Mouse (Mus musculus) heart, adult 2 months (tissue): ENCODE data around the gene Gm20518. TPM values are rescaled to one million over a fixed set of nuclear protein-coding genes. Genes with fewer than 3 reads are reported as not detected.

Source experiments
- DNase-seq, 2 experiments: peaks; one replicate each; pipeline ENCODE4 v3.0.0; 2021
- H3K27ac ChIP-seq: fragments of 200-600 bp; 2 replicates; pipeline ENCODE4 v1.8.1; 2022
- H3K27me3 ChIP-seq: fragments of 200-500 bp; 2 replicates; pipeline ENCODE4 v1.6.1; 2012; ENCODE audit warnings: mild to moderate bottlenecking, low read length, inconsistent platforms, mixed read lengths; ENCODE audit not compliant: control insufficient read depth, insufficient read depth
- H3K36me3 ChIP-seq: fragments of 200-500 bp; 2 replicates; pipeline ENCODE4 v1.6.1; 2012; ENCODE audit warnings: low read length, inconsistent platforms; ENCODE audit not compliant: control insufficient read depth, insufficient read depth
- H3K4me1 ChIP-seq: fragments of 200-500 bp; 2 replicates; pipeline ENCODE4 v1.6.1; 2011; ENCODE audit warnings: low read length; ENCODE audit not compliant: control insufficient read depth, insufficient read depth
- H3K4me3 ChIP-seq: fragments of 200-600 bp; 2 replicates; pipeline ENCODE4 v1.8.1; 2022
- H3K79me2 ChIP-seq: fragments of 200-500 bp; replicated peaks from 2 replicates; pipeline ENCODE4 v1.6.1; 2012; ENCODE audit warnings: mild to moderate bottlenecking, inconsistent platforms, low read length, moderate library complexity, mixed read lengths; ENCODE audit not compliant: control insufficient read depth, insufficient read depth
- H3K9ac ChIP-seq: fragments of 200-500 bp; 2 replicates; pipeline ENCODE4 v1.6.1; 2012; ENCODE audit warnings: low read depth, mild to moderate bottlenecking, control low read depth, inconsistent platforms, low read length, mixed read lengths
- CTCF ChIP-seq: fragments of 200-600 bp; IDR thresholded peaks from 2 replicates; pipeline ENCODE4 v1.8.1; 2022; ENCODE audit warnings: antibody characterized with exemption, mild to moderate bottlenecking, moderate library complexity
- EP300 ChIP-seq: fragments of 200-500 bp; IDR thresholded peaks from 2 replicates; pipeline ENCODE4 v1.6.1; 2011; ENCODE audit warnings: low read depth, low read length, control low read depth; ENCODE audit not compliant: insufficient read depth
- POLR2A ChIP-seq: fragments of 200-500 bp; IDR thresholded peaks from 2 replicates; pipeline ENCODE4 v1.6.1; 2011; ENCODE audit warnings: mild to moderate bottlenecking, low read depth, low read length, control low read depth; ENCODE audit not compliant: insufficient read depth
- WGBS: fragments of 180-500 bp; shearing (Covaris S2); methylation state at CpG from one replicate; pipeline ENCODE4 v1.1.7; 2018; 5-methylcytosine and 5-hydroxymethylcytosine counted together
- intact Hi-C: fragments of 180-260 bp; cut with DNase I; formaldehyde crosslinking; loops from one replicate; pipeline ENCODE4 v1.15.1; 2025
- polyA plus RNA-seq: library from polyadenylated mRNA; depleted of rRNA; stranded (reverse); fragments of >200 nt; gene quantifications from 2 replicates; pipeline ENCODE4 v1.2.3, GENCODE M21; 2012
- total RNA-seq, 2 experiments: library from RNA; stranded (reverse); gene quantifications; 2 replicates each; pipeline ENCODE4 v1.2.3; 2021

Gm20518 gene
- total and polyA plus RNA-seq, 3 experiments = 0.20 to 0.68 (median 0.31) TPM

- DNase-seq = no peak
- H3K79me2 ChIP-seq = peaks cover 7% of the 10 kb centered on the region
- H3K36me3 ChIP-seq = no peaks in the 10 kb centered on the region
- H3K27ac ChIP-seq = no peak overlapping the region
- 71% methylated on average over 2 of the region's 2 CpGs for WGBS
- no peaks in the 10 kb centered on the region for H3K27me3 ChIP-seq
- TF ChIP-seq EP300 = no peak
- TF ChIP-seq CTCF = no peak
- no peak for TF ChIP-seq POLR2A
- H3K4me1 ChIP-seq = no peaks in the 10 kb centered on the region
- intact Hi-C loops = no loop called here
- H3K9ac ChIP-seq = no peak overlapping the region
- no peak overlapping the region for H3K4me3 ChIP-seq
Observed at GRCm38 (mm10) chr16:17865293-17865692, 26.2 kb downstream of the Gm20518 start.

GRCm38 (mm10) chr16:17858592-17858991 is 32.9 kb downstream of the Gm20518 start:
- Histone ChIP-seq H3K4me1 (no peaks in the 10 kb centered on the region), H3K27me3 (no peaks in the 10 kb centered on the region), H3K9ac (no peak overlapping the region), H3K27ac (no peak overlapping the region), H3K4me3 (no peak overlapping the region), H3K79me2 (peaks cover 1% of the 10 kb centered on the region; the same call in 1 of the 2 replicates), H3K36me3 (no peaks in the 10 kb centered on the region)
- no peak for DNase-seq
- peak; percentile 61 for TF ChIP-seq CTCF
- no peak for TF ChIP-seq POLR2A
- intact Hi-C loops = no loop called here

GRCm38 (mm10) chr16:17857157-17857556 is 34.3 kb downstream of the Gm20518 start:
- WGBS = 91% methylated on average over 7 of the region's 7 CpGs
- no peak for DNase-seq
- no peaks in the 10 kb centered on the region for H3K36me3 ChIP-seq
- no peak overlapping the region for H3K27ac ChIP-seq
- peaks cover 1% of the 10 kb centered on the region; the same call in 1 of the 2 replicates for H3K79me2 ChIP-seq
- H3K27me3 ChIP-seq = no peaks in the 10 kb centered on the region
- intact Hi-C loops = no loop called here
- no peak overlapping the region for H3K9ac ChIP-seq
- TF ChIP-seq POLR2A (no peak), EP300 (no peak), CTCF (no peak)
- H3K4me1 ChIP-seq = no peaks in the 10 kb centered on the region
- no peak overlapping the region for H3K4me3 ChIP-seq

- no peak overlapping the region for H3K4me3 ChIP-seq
- H3K79me2 ChIP-seq = no peaks in the 10 kb centered on the region
- no peak for DNase-seq
- no peak overlapping the region for H3K27ac ChIP-seq
- no peaks in the 10 kb centered on the region for H3K4me1 ChIP-seq
- H3K9ac ChIP-seq = no peak overlapping the region
- H3K36me3 ChIP-seq = no peaks in the 10 kb centered on the region
- TF ChIP-seq EP300 = no peak
- TF ChIP-seq CTCF = no peak
- no peak for TF ChIP-seq POLR2A
- intact Hi-C loops = no loop called here
- H3K27me3 ChIP-seq = no peaks in the 10 kb centered on the region
- 88% methylated on average over 2 of the region's 2 CpGs for WGBS
Observed at GRCm38 (mm10) chr16:17853263-17853662, 38.2 kb downstream of the Gm20518 start.

GRCm38 (mm10) chr16:17851860-17852259 is 39.6 kb downstream of the Gm20518 start:
- Histone ChIP-seq H3K27me3 (no peaks in the 10 kb centered on the region), H3K36me3 (no peaks in the 10 kb centered on the region), H3K4me1 (no peaks in the 10 kb centered on the region), H3K9ac (no peak overlapping the region), H3K79me2 (no peaks in the 10 kb centered on the region), H3K4me3 (no peak overlapping the region), H3K27ac (no peak overlapping the region)
- 95% methylated on average over 1 of the region's 1 CpGs for WGBS
- TF ChIP-seq POLR2A (no peak), CTCF (no peak), EP300 (no peak)
- no peak for DNase-seq
- intact Hi-C loops = no loop called here

GRCm38 (mm10) chr16:17851331-17851730 is 40.1 kb downstream of the Gm20518 start:
- Histone ChIP-seq H3K79me2 (no peaks in the 10 kb centered on the region), H3K9ac (no peak overlapping the region), H3K36me3 (no peaks in the 10 kb centered on the region), H3K4me3 (no peak overlapping the region), H3K27ac (no peak overlapping the region), H3K27me3 (no peaks in the 10 kb centered on the region), H3K4me1 (no peaks in the 10 kb centered on the region)
- DNase-seq = no peak
- TF ChIP-seq EP300 = no peak
- no peak for TF ChIP-seq CTCF
- TF ChIP-seq POLR2A = no peak
- intact Hi-C loops = no loop called here
- 98% methylated on average over 5 of the region's 5 CpGs for WGBS

GRCm38 (mm10) chr16:17849486-17849885 is 42.0 kb downstream of the Gm20518 start:
- Histone ChIP-seq H3K27ac (no peak overlapping the region), H3K36me3 (no peaks in the 10 kb centered on the region), H3K9ac (no peak overlapping the region), H3K4me3 (no peak overlapping the region), H3K79me2 (no peaks in the 10 kb centered on the region), H3K4me1 (no peaks in the 10 kb centered on the region), H3K27me3 (no peaks in the 10 kb centered on the region)
- intact Hi-C loops = no loop called here
- TF ChIP-seq CTCF (no peak), POLR2A (no peak), EP300 (no peak)
- no peak for DNase-seq
- 72% methylated on average over 6 of the region's 6 CpGs for WGBS
